Mouse (Mus musculus) adrenal gland, adult (tissue): ENCODE measurements at regions not wholly inside any gene's neighbourhood (a gene's known extent, or its start where the extent isn't known, plus 50 kb on each side); places are given as distances from the start of the nearest gene placed in this dataset.

Source experiments
- DNase-seq, 2 experiments: peaks; one replicate each; pipeline ENCODE4 v3.0.0; 2022 to 2023; ENCODE audit warnings: low spot score in 1 of 2; ENCODE audit not compliant: inconsistent age in 2 of 2

- DNase-seq, result no peak
These were observed 1279.8 kb downstream of the Slc22a22 start for GRCm38 (mm10) chr15:56197425-56198201.

- no peak for DNase-seq
These were observed 1311.2 kb downstream of the Slc22a22 start for GRCm38 (mm10) chr15:56166236-56166635.

GRCm38 (mm10) chr15:56158726-56159125, 1318.7 kb downstream of the Slc22a22 start:
- no peak for DNase-seq

- DNase-seq, result no peak
These were observed 1338.0 kb downstream of the Slc22a22 start for GRCm38 (mm10) chr15:56139451-56139850.

GRCm38 (mm10) chr15:56136420-56136970, 1340.9 kb downstream of the Slc22a22 start:
- DNase-seq, result no peak

GRCm38 (mm10) chr15:56128029-56128428, 1349.4 kb downstream of the Slc22a22 start:
- no peak for DNase-seq

- DNase-seq, result no peak
These were observed 1357.9 kb downstream of the Slc22a22 start for GRCm38 (mm10) chr15:56119287-56120065.

- DNase-seq, result no peak
These were observed 1369.1 kb downstream of the Slc22a22 start for GRCm38 (mm10) chr15:56108313-56108712.

- DNase-seq, result no peak
These were observed 1369.7 kb downstream of the Slc22a22 start for GRCm38 (mm10) chr15:56107719-56108118.

- DNase-seq, result no peak
These were observed 1377.2 kb downstream of the Slc22a22 start for GRCm38 (mm10) chr15:56100133-56100735.

- DNase-seq, result peak in 1 of 2 experiments; percentile 71
These were observed 1399.4 kb downstream of the Slc22a22 start for GRCm38 (mm10) chr15:56077838-56078567.

- no peak for DNase-seq
These were observed 1400.3 kb downstream of the Slc22a22 start for GRCm38 (mm10) chr15:56077081-56077480.

- no peak for DNase-seq
These were observed 1400.7 kb downstream of the Slc22a22 start for GRCm38 (mm10) chr15:56076680-56077079.

GRCm38 (mm10) chr15:56069511-56069910, 1407.9 kb downstream of the Slc22a22 start:
- no peak for DNase-seq

GRCm38 (mm10) chr15:56067214-56067613, 1410.2 kb downstream of the Slc22a22 start:
- no peak for DNase-seq

GRCm38 (mm10) chr15:56066540-56066939, 1410.9 kb downstream of the Slc22a22 start:
- no peak for DNase-seq

- peak in 1 of 2 experiments; percentile 56 for DNase-seq
These were observed 1411.4 kb downstream of the Slc22a22 start for GRCm38 (mm10) chr15:56065872-56066534.

- DNase-seq, result no peak
These were observed 1414.8 kb downstream of the Slc22a22 start for GRCm38 (mm10) chr15:56062576-56062975.

GRCm38 (mm10) chr15:56061326-56061725, 1416.1 kb downstream of the Slc22a22 start:
- DNase-seq, result no peak

- no peak for DNase-seq
These were observed 1426.7 kb downstream of the Slc22a22 start for GRCm38 (mm10) chr15:56050716-56051115.
